Mouse (Mus musculus) megakaryocyte-erythroid progenitor cell, adult 5-6 weeks (primary cell): ENCODE measurements around the gene Maged2. TPM values are rescaled to one million over a fixed set of nuclear protein-coding genes. Genes with fewer than 3 reads are reported as not detected.
"Not testable (repeated sequence)": the region's sequence is repeated elsewhere in the genome, so short reads cannot be mapped to it uniquely, and the experiment has no call there.

Experiments
- ATAC-seq: replicated peaks from 2 replicates; pipeline ENCODE4 v1.8.0; 2016; ENCODE audit warnings: mild to moderate bottlenecking, inconsistent platforms; ENCODE audit not compliant: severe bottlenecking, poor library complexity, low FRiP score, low TSS enrichment
- total RNA-seq, 2 experiments: library from RNA; stranded (forward) in 1 of 2; stranded (reverse) in 1 of 2; fragments of 200-1000, 215-1000 nt in 1 of 2; fragments of >200 nt in 1 of 2; fragmentation: Nextera tagmentation in 1 of 2; gene quantifications; 2 replicates each; pipeline ENCODE4 v1.2.3; 2014 to 2017

The Maged2 gene
- 1.1 TPM in 1 of 2 replicates, not detected in the other for total RNA-seq (2014; fragmentation: Nextera tagmentation)
- 0.38 and 3.3 TPM in 2 replicates for total RNA-seq (2017)

- no peak for ATAC-seq
Measured at GRCm38 (mm10) chrX:150814139-150814469, at the start of gene Maged2. Gene Maged2 (minus strand): TSS chrX:150814345.

GRCm38 (mm10) chrX:150848230-150848629 lies 34.1 kb upstream of the Maged2 start:
- no peak for ATAC-seq

DNA sequence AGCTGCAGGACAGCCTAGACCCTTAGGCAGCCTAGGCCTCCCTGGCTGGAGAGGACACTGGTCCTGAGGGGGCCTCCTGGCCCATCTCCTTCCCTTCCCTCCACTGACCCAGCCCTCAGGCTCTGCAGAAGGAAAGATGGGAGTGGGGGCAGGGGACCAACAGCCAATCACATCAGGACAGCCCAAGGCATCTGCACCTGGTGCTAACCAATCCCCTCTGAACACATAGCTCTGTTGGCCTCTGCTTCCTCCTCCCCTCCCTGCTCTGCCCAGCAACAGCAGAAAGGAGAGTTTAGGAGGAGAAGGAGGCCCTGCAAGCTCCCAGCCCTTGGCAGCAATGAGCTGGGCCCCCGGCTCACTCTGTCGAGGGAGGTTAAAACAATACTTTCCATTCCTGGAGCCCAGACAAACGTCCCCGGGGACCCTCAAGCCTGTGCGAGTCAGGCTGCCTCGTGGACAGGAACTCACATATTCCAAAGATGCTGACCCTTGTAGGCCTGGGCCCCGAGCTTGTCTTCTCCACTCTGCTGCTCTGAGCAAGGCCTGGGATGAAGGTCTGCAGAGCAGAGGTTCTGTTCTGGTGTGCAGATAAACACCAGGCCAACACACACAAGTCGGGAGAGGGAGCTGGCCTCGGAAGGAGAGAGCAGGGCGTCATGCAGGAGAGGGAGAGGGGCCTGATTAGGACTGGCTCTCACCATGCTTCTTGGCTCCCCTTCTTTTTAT lies 31.5 kb upstream of the Maged2 start:
- ATAC-seq, result not testable (repeated sequence)

DNA sequence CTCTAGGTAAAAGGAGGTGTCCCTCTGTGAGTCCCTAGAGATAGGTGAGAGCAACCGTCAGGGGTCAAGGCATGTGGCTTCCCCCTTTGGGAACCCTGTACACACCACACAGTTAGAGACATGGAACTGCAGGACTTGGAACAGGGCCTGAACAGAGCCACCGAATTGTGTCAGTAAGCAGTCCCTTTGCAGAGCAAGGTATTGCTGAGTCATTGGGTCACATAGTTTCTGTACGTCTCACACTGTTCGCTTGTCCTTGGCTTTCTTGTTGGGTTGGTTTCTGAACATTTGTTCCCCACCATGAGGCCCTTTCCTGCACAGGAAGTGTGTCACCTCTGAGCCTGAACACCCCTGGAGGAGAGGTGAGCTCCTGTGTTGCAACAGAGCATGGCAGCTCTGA lies 29.1 kb upstream of the Maged2 start:
- not testable (repeated sequence) for ATAC-seq

DNA sequence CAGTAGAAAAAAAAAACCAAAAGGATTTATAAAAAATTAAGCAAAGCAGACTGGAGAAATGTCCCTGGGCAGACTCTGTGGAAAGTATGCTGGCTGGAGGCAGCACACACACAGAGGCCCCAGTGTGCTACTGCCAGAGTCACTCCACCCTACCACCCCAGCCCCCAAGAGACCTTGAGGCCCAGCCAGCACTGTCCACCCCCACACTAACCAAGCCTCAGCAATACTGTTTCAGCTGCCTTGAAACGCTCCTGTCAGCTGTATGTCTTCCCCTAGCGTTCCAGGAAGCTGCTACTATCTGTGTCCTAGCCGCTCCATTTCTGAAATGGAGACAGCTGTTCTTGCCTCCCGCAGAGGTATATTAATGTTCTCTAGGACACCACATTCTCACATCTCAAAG lies 16.2 kb upstream of the Maged2 start:
- ATAC-seq, result no peak

DNA sequence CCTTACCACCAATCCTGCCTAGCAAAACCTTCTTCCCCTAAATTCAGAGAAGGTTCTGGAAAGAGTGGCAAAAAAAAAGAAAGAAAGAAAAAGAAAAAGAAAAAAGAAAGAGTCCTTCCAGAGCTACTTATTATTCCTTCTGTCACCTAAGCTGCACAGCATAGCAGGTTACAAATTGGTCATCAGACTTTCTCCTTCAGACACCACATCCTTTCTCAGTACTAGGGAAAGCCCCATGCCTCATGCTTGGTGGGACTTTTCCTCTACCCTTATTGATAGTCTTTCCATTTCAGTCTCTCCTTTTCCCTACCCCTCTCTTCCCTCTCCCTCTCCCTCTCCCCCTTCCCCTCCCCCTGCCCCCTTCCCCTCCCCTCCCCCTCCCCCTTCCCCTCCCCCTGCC lies 3.1 kb upstream of the Maged2 start:
- ATAC-seq, result no peak

- no peak for ATAC-seq
Measured at GRCm38 (mm10) chrX:150815601-150816000, 1.5 kb upstream of the Maged2 start.

- no peak for ATAC-seq
Measured at GRCm38 (mm10) chrX:150813464-150814138, 544 bp downstream of the Maged2 start.

DNA sequence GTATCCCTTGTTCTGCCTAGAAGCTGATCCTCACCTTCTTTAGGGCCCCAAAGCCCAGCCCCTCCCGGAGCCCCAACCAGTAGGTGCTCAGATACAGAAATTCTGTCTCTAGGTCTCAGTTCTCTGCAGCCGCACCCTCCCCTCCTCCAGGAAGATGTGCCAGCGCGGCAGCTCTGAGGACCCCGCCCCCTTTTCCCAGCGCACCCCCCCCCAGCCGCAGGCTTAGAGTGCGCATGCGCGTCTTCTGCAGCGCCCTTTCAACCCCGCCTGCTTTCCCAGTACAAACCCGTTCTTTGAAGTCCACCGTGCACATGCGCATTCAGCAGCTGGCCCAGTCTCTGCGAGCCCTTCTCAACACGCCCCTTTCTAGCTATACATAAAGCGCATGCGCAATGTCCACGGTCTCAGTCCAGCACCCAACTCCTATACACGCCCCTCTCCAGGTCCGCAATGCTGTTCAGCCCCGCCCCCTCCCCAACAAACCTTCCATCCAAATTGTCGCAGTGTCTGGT lies 1.3 kb downstream of the Maged2 start:
- peak; percentile 84 for ATAC-seq

- not testable (repeated sequence) for ATAC-seq
Measured at GRCm38 (mm10) chrX:150800987-150801386, 13.2 kb downstream of the Maged2 start.

DNA sequence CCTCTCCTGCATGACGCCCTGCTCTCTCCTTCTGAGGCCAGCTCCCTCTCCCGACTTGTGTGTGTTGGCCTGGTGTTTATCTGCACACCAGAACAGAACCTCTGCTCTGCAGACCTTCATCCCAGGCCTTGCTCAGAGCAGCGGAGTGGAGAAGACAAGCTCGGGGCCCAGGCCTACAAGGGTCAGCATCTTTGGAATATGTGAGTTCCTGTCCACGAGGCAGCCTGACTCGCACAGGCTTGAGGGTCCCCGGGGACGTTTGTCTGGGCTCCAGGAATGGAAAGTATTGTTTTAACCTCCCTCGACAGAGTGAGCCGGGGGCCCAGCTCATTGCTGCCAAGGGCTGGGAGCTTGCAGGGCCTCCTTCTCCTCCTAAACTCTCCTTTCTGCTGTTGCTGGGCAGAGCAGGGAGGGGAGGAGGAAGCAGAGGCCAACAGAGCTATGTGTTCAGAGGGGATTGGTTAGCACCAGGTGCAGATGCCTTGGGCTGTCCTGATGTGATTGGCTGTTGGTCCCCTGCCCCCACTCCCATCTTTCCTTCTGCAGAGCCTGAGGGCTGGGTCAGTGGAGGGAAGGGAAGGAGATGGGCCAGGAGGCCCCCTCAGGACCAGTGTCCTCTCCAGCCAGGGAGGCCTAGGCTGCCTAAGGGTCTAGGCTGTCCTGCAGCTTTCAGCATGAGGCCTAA lies 15.5 kb downstream of the Maged2 start:
- not testable (repeated sequence) for ATAC-seq

Other genes starting within 250 kb of the Maged2 start
- 5.9 and 7.4 TPM in 2 replicates for gene Pfkfb1, start 226.1 kb downstream of the Maged2 start, total RNA-seq (2014; fragmentation: Nextera tagmentation)
- gene Pfkfb1, start 226.1 kb downstream of the Maged2 start, total RNA-seq (2017), result 1.2 and 1.8 TPM in 2 replicates
- gene Apex2, start 224.5 kb downstream of the Maged2 start, total RNA-seq (2014; fragmentation: Nextera tagmentation), result 26.0 and 28.3 TPM in 2 replicates
- 5.0 and 5.2 TPM in 2 replicates for gene Apex2, start 224.5 kb downstream of the Maged2 start, total RNA-seq (2017)
- not detected in 2 replicates for gene Tro, start 156.8 kb downstream of the Maged2 start, total RNA-seq (2014; fragmentation: Nextera tagmentation)
- gene Tro, start 156.8 kb downstream of the Maged2 start, total RNA-seq (2017), result 0.23 TPM in 1 of 2 replicates, not detected in the other
- 40.8 and 54.2 TPM in 2 replicates for gene Gnl3l, start 203.0 kb upstream of the Maged2 start, total RNA-seq (2014; fragmentation: Nextera tagmentation)
- gene Gnl3l, start 203.0 kb upstream of the Maged2 start, total RNA-seq (2017), result 53.7 and 54.1 TPM in 2 replicates
- gene Fgd1, start 231.8 kb upstream of the Maged2 start, total RNA-seq (2014; fragmentation: Nextera tagmentation), result 0.77 and 2.9 TPM in 2 replicates
- 0.23 and 2.8 TPM in 2 replicates for gene Fgd1, start 231.8 kb upstream of the Maged2 start, total RNA-seq (2017)